Mouse (Mus musculus): ENCODE measurements around the gene Rpp25l.
"Not testable (repeated sequence)": the region's sequence is repeated elsewhere in the genome, so short reads cannot be mapped to it uniquely, and the experiment has no call there.

Rpp25l gene

GRCm38 (mm10) chr4:41696930-41697841, 16.1 kb downstream of the Rpp25l start, which contains the start of gene Cntfr:
Gene Cntfr, minus strand, starts transcription at chr4:41697089.
- DNase-seq (ENCODE audit: low spot score) = peak; percentile 86

- DNase-seq (ENCODE audit: low spot score) = not testable (repeated sequence)
Measured at GRCm38 (mm10) chr4:41696452-41696851, 16.9 kb downstream of the Rpp25l start.

- DNase-seq (ENCODE audit: low spot score) = not testable (repeated sequence)
Measured at GRCm38 (mm10) chr4:41695800-41696199, 17.5 kb downstream of the Rpp25l start.

- DNase-seq (ENCODE audit: low spot score) = not testable (repeated sequence)
Measured at GRCm38 (mm10) chr4:41693511-41693910, 19.8 kb downstream of the Rpp25l start.

GRCm38 (mm10) chr4:41690014-41690413, 23.3 kb downstream of the Rpp25l start:
- not testable (repeated sequence) for DNase-seq (ENCODE audit: low spot score)

- DNase-seq (ENCODE audit: low spot score) = not testable (repeated sequence)
Measured at GRCm38 (mm10) chr4:41688562-41688961, 24.8 kb downstream of the Rpp25l start.

GRCm38 (mm10) chr4:41685882-41686492, 27.3 kb downstream of the Rpp25l start:
- DNase-seq (ENCODE audit: low spot score) = peak; percentile 69

- DNase-seq (ENCODE audit: low spot score) = not testable (repeated sequence)
Measured at GRCm38 (mm10) chr4:41684931-41685453, 28.3 kb downstream of the Rpp25l start.

- DNase-seq (ENCODE audit: low spot score) = not testable (repeated sequence)
Measured at GRCm38 (mm10) chr4:41684131-41684930, 29.0 kb downstream of the Rpp25l start.

GRCm38 (mm10) chr4:41683303-41683702, 30.0 kb downstream of the Rpp25l start:
- not testable (repeated sequence) for DNase-seq (ENCODE audit: low spot score)

GRCm38 (mm10) chr4:41682789-41683188, 30.5 kb downstream of the Rpp25l start:
- no peak for DNase-seq (ENCODE audit: low spot score)

- no peak for DNase-seq (ENCODE audit: low spot score)
Measured at GRCm38 (mm10) chr4:41681947-41682346, 31.4 kb downstream of the Rpp25l start.

GRCm38 (mm10) chr4:41681176-41681575, 32.2 kb downstream of the Rpp25l start:
- no peak for DNase-seq (ENCODE audit: low spot score)

- no peak for DNase-seq (ENCODE audit: low spot score)
Measured at GRCm38 (mm10) chr4:41679291-41679690, 34.0 kb downstream of the Rpp25l start.

- no peak for DNase-seq (ENCODE audit: low spot score)
Measured at GRCm38 (mm10) chr4:41678863-41679262, 34.5 kb downstream of the Rpp25l start.

GRCm38 (mm10) chr4:41677006-41677629, 36.2 kb downstream of the Rpp25l start:
- no peak for DNase-seq (ENCODE audit: low spot score)

GRCm38 (mm10) chr4:41676248-41677005, 36.9 kb downstream of the Rpp25l start:
- no peak for DNase-seq (ENCODE audit: low spot score)

- no peak for DNase-seq (ENCODE audit: low spot score)
Measured at GRCm38 (mm10) chr4:41673186-41673585, 40.1 kb downstream of the Rpp25l start.

GRCm38 (mm10) chr4:41672522-41672963, 40.8 kb downstream of the Rpp25l start:
- peak; percentile 56 for DNase-seq (ENCODE audit: low spot score)

- no peak for DNase-seq (ENCODE audit: low spot score)
Measured at GRCm38 (mm10) chr4:41671963-41672480, 41.3 kb downstream of the Rpp25l start.

Measured in embryo, embryonic 10 days (tissue).